Mouse (Mus musculus) lung, postnatal 0 days (tissue): ENCODE measurements around the gene Map3k14.
A peak's percentile ranks its signal among the peaks of the same experiment; 100 is the strongest.

ENCODE experiments used
- CTCF ChIP-seq: IDR thresholded peaks from 2 replicates; pipeline ENCODE4 v1.5.1; 2016; ENCODE audit warnings: antibody characterized with exemption, mild to moderate bottlenecking
- EP300 ChIP-seq: IDR thresholded peaks from 2 replicates; pipeline ENCODE4 v1.6.1; 2016; ENCODE audit warnings: antibody characterized with exemption, mild to moderate bottlenecking, control low read depth

- TF ChIP-seq CTCF (no peak), EP300 (peak; percentile 76)
These were observed 19.6 kb downstream of the Map3k14 start for GRCm38 (mm10) chr11:103247504-103248177.
